Mouse (Mus musculus) testis, adult 10 weeks (tissue): ENCODE data around the gene Gm20911. TPM values are rescaled to one million over a fixed set of nuclear protein-coding genes. Genes with fewer than 3 reads are reported as not detected.

Experiments
- polyA plus RNA-seq: library from polyadenylated mRNA; stranded (reverse); fragments of 350-450 nt; fragmentation: Illumina TruSeq; extraction: RNeasy Lipid Tissue Mini Kit (QIAGEN cat#74804); gene quantifications from one replicate; pipeline ENCODE4 v1.2.3, GENCODE M21; 2014; ENCODE audit warnings: low read depth, low replicate concordance

The Gm20911 gene
- polyA plus RNA-seq: 21.8 TPM

DNA sequence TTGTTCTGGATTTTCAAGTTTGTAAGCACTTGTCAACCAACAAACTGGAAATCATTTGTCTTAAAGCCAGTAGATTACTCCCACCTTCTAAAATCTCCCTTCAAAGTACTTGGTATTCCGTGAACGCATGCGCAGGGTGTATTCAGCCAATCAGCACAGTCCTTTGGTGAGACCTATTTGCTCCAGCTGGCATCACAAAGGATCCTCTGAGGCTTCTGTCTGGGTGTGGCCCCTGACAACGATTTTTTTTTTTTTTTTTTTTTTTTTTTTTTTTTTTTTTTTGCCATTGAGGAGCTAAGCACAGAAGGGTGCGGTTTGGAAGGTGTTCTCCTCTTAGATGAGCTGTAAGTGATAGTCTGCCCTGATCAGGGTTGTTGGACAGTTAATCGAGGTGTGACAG is at the start of gene Gm20911:
TSS of gene Gm20911 (plus strand) at position 301 of the 400 bp plus-strand sequence.

